Mouse (Mus musculus) frontal cortex, adult 2 months (tissue): ENCODE results near the gene Gnai3. TPM values are rescaled to one million over a fixed set of nuclear protein-coding genes. Genes with fewer than 3 reads are reported as not detected.

Experiments used
- DNase-seq, 2 experiments: peaks; one replicate each; pipeline ENCODE4 v3.0.0; 2022; ENCODE audit warnings: low spot score in 1 of 2; ENCODE audit errors: extremely low spot score in 1 of 2
- polyA plus RNA-seq: library from polyadenylated mRNA; depleted of rRNA; stranded (reverse); fragments of >200 nt; gene quantifications from 2 replicates; pipeline ENCODE4 v1.2.3, GENCODE M21; 2012

Gene Gnai3
- polyA plus RNA-seq, 1 experiment, result 37.3 TPM

- peak; percentile 76 to 96 for DNase-seq
These were observed 18.9 kb upstream of the Gnai3 start for GRCm38 (mm10) chr3:108164807-108165206.

DNA sequence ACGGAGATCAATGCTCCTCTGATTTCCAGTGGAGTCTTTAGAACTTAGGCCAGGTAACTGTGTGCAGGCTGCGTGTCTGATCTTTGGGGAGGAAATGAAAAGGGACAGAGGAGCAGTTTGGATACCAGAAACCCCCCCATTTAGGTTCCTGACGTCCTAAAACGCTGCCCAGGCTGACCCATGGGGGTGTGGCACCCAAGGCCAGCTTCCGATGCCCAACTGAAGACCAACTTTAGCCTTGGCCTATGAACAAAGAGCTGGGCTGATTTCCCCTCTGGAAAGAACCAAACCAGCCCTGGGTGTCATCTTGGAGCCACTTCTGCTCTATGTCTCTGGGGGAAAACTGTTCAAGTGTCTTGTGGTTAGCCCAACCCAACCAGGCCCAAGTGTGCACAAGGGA is 18.1 kb upstream of the Gnai3 start:
- no peak for DNase-seq

DNA sequence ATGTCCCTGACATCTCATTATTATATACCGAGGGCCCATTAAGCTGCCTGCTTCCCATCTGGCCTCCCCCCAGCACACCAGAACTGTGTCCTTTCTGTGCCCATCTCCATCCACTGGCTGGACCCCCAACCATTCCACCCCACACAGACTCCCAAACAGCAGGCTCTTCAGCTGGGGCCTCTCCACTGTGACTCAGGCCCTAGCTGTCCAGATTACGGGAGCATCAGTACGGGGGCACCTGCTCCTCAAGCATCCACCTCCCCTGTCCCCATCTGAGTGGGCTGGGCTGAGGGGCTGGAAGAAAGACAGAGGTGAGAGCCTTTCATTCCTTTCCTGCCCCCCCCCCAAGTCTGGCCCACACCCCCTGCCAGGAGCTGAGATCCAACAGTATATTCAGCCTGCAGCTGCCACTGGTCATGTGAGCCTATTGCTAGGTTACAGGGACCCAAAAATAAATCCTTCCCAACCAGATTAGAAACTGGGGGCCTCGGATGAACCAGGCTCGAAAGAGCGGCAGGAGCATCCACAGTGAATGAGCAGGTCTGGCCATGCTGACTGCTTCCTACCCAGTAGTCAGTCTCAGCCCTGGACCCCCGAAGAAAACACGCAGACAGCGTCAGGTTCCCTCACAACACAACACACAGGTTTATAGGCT is 12.6 kb upstream of the Gnai3 start:
- DNase-seq, result peak; percentile 78 to 83

GRCm38 (mm10) chr3:108154656-108155055 is 8.7 kb upstream of the Gnai3 start, which contains the start of gene Gpr61:
Gene Gpr61, minus strand, starts transcription at chr3:108154882.
- DNase-seq, result peak; percentile 75 to 85

DNA sequence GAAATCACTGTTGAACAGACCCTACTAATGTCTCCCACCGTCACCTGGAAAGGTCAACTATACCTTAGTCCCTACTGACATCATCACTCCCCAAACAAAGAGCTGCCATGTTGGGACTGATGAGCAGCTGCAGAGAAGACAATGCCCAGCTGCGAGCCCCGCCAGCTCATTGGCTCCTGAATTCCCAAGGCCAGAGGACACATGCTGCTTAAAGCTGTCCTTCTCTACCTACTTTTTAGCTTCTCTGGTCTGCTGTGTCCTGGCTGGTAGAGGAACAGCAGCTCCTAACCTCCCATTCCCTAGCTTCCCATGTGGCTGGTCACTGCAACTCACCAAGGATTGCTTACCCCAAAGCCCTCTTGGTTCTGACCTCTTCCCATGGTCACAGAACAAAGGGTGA is 6.3 kb upstream of the Gnai3 start:
- DNase-seq, result no peak

- DNase-seq, result peak; percentile 83 to 95
These were observed 1.7 kb upstream of the Gnai3 start for GRCm38 (mm10) chr3:108147386-108148235.

DNA sequence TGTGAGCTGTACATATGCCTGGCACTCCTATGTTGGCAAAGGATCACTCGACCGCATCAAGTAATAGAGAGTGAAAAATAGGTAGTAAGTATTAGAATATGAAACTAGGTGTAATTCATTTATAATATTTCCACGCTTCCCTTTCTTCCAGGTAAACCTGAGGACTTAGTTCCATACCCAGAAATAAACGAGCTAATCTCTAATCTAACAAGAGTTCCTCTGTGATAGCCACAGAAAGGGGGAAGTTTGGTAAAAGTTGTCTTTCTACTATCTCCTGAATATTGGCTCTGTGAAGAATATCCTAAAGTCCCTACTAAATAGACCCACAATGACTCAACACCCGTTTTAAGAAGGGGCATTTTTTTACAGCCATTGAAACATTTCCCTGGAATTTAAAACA is 725 bp upstream of the Gnai3 start:
- DNase-seq, result no peak

DNA sequence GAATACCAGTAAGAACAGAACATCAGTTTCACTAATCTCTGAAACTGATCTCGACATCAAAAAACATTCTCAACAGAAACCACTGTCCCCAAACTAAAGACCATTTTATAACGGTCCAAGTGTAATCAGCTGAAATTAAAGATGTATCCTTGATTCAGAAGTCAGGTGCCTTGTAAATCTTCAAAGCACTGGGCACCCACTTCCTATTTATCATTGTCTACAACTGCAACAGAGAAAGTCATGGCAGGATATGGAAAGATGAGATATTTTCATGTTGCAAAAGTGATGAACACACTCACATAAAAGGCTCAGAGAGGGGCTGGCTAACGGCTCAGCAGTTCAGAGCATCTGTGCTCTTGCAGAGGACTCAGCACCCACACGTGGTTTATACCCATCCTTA is 5.2 kb downstream of the Gnai3 start:
- no peak for DNase-seq

DNA sequence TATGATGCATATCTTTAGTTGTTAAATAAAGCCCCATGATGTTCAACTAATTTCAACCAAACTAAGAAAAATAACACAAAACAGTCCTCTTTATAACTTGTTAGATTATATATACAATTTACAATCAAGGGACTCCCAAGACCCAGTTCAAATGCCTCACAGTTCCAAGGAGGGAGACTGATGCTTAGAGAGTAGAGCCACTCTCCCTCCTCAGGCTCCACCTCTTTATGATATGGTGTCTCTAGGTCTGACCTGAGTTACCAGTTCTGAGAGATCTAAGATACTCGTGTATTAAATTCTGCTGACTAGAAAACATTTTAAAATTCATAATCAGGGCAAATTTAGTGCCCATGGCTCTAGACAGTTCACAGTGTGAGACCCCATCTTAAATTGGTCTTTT is 6.8 kb downstream of the Gnai3 start:
- DNase-seq, result no peak

DNA sequence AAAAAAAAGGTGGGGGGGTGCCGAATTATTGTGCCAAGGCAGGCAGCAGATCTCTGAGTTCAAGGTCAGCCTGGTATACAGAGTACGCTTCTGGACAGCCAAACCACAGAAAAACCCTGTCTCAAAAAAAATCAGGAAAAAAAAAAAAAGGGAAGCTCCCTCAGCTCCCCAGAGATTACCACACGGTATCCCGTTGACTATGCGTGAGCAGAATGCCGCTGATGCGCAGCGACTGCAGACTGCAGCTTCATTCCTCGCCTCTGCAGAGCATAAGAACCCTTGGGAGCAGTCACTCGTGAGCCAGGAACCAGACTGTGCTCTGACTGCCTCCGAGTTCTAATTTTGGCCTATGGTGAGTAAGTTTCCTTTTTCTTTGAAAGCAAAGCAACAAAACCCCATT is 11.2 kb downstream of the Gnai3 start:
- peak; percentile 69 to 82 for DNase-seq

DNA sequence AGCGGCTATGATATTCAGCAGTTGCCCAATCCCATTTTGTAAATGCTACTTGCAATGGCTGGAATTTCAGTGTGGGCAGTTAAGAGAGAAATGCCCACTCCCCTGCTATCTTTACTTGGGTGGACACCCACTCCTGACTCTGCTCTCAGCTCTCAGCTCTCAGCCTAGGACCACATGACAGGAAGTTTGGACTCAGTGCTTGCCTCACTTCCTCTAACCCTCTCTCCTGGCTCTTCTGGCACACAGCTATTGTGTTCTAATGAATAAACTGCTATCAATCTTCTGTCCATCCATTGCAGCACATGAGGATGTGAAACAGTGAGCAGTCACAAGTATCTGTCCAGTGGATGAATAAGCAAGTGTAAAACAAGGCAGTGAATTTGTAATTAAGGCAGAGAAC is 13.5 kb downstream of the Gnai3 start:
- no peak for DNase-seq

GRCm38 (mm10) chr3:108131821-108132220 is 14.1 kb downstream of the Gnai3 start:
- no peak for DNase-seq

GRCm38 (mm10) chr3:108131216-108131615 is 14.7 kb downstream of the Gnai3 start:
- no peak for DNase-seq

DNA sequence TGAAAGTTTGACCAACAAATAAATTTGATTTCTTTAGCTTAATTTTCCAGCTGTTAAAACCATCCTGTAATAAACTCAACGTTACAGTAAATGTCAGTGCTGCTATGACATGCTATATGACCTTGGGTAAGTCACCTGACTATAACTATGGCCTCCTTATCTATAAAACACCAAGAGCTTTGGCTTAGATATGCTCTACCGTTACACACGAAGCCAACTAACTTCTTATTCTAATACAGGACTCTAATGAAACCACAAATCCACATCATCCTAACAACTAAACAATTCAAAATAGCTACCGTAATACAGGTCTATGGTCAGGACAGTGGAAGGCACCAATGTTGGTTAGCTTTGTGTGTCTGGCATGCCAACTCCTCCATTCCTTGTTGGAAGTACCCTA is 16.1 kb downstream of the Gnai3 start:
- DNase-seq, result no peak

GRCm38 (mm10) chr3:108129367-108129766 is 16.6 kb downstream of the Gnai3 start:
- no peak for DNase-seq

DNA sequence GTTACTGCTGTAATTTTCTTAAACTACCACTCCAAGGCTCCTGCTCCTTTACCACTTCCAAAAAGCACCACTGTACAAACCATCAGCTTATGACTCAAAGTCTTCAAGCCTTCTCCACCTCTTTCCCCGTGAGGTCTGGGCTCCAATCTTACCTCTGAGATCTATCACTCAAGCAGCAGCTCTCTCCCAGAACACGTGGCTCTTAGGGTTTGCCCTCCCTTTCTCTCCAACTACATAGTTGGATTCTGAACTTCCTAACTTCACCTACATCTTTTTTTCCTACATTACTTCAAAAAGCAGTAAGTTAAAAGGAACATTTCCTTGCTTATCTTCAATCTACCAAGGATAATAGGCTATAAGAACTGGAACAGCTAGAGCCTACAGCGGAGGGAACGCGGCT is 17.4 kb downstream of the Gnai3 start:
- no peak for DNase-seq

- DNase-seq, result no peak
These were observed 19.6 kb downstream of the Gnai3 start for GRCm38 (mm10) chr3:108126327-108126726.

- no peak for DNase-seq
These were observed 21.8 kb downstream of the Gnai3 start for GRCm38 (mm10) chr3:108124131-108124530.

GRCm38 (mm10) chr3:108123242-108123641 is 22.7 kb downstream of the Gnai3 start:
- no peak for DNase-seq

GRCm38 (mm10) chr3:108121101-108121500 is 24.8 kb downstream of the Gnai3 start:
- DNase-seq, result no peak

- no peak for DNase-seq
These were observed 28.5 kb downstream of the Gnai3 start for GRCm38 (mm10) chr3:108117465-108117864.
